Mouse (Mus musculus) A20 (cell line): Measurements from ENCODE around the gene Nadk.
A peak's percentile ranks its signal among the peaks of the same experiment; 100 is the strongest.

Experiments
- DNase-seq: peaks from one replicate; pipeline ENCODE4 v3.0.0-alpha.2; 2011; ENCODE audit warnings: low read depth, low spot score

Nadk gene

GRCm38 (mm10) chr4:155602753-155603152 is 40.6 kb downstream of the Nadk start:
- no peak for DNase-seq

GRCm38 (mm10) chr4:155603801-155604200 is 41.6 kb downstream of the Nadk start:
- no peak for DNase-seq

- no peak for DNase-seq
These were observed 43.0 kb downstream of the Nadk start for GRCm38 (mm10) chr4:155605132-155605531.

GRCm38 (mm10) chr4:155606825-155607224 is 44.6 kb downstream of the Nadk start:
- no peak for DNase-seq

- no peak for DNase-seq
These were observed 49.7 kb downstream of the Nadk start for GRCm38 (mm10) chr4:155611860-155612259.

- no peak for DNase-seq
These were observed 51.1 kb downstream of the Nadk start for GRCm38 (mm10) chr4:155613264-155613663.

GRCm38 (mm10) chr4:155618321-155618720 is 56.1 kb downstream of the Nadk start:
- no peak for DNase-seq

GRCm38 (mm10) chr4:155624338-155625291 is 62.4 kb downstream of the Nadk start, which contains the start of gene Cdk11b:
TSS of gene Cdk11b (plus strand) at chr4:155624854.
- DNase-seq: peak; percentile 100

GRCm38 (mm10) chr4:155630267-155630666 is 68.1 kb downstream of the Nadk start:
- no peak for DNase-seq

- no peak for DNase-seq
These were observed 73.8 kb downstream of the Nadk start for GRCm38 (mm10) chr4:155635766-155636499.
